Mouse (Mus musculus) small intestine, adult 2 months (tissue): ENCODE data around the gene Tarbp1.

Source experiments
- CTCF ChIP-seq: fragments of 200-500 bp; IDR thresholded peaks from 2 replicates; pipeline ENCODE4 v1.5.1; 2012; ENCODE audit warnings: low read depth, mild to moderate bottlenecking, control low read depth, inconsistent platforms, low read length, moderate library complexity, mixed read lengths; ENCODE audit not compliant: insufficient replicate concordance, insufficient read length; ENCODE audit errors: extremely low read depth
- POLR2A ChIP-seq: fragments of 200-500 bp; IDR thresholded peaks from 2 replicates; pipeline ENCODE4 v1.6.1; 2012; ENCODE audit warnings: low read depth, mild to moderate bottlenecking, control low read depth, inconsistent platforms, low read length, moderate library complexity

DNA sequence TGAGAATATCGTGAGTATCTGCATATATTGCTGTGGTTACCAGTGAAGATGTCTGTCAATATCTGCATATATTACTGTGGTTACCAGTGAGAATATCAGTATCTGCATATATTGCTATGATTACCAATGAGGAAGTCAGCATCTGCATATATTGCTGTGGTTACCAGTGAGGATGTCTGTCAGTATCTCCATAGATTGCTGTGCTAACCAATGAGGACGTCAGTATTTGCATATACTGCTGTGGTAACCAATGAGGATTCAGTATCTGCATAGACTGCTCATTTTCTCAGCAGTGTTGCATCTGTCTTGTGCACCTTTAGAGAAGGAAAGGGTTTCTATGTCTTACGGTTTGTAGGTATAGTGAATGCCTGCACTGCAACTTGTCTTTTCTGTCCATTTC lies 54.0 kb downstream of the Tarbp1 start:
- TF ChIP-seq CTCF (no peak), POLR2A (no peak)
